Mouse (Mus musculus): ENCODE measurements around the gene Ctse.
"Not testable (repeated sequence)": the region's sequence is repeated elsewhere in the genome, so short reads cannot be mapped to it uniquely, and the experiment has no call there.

Gene Ctse

DNA sequence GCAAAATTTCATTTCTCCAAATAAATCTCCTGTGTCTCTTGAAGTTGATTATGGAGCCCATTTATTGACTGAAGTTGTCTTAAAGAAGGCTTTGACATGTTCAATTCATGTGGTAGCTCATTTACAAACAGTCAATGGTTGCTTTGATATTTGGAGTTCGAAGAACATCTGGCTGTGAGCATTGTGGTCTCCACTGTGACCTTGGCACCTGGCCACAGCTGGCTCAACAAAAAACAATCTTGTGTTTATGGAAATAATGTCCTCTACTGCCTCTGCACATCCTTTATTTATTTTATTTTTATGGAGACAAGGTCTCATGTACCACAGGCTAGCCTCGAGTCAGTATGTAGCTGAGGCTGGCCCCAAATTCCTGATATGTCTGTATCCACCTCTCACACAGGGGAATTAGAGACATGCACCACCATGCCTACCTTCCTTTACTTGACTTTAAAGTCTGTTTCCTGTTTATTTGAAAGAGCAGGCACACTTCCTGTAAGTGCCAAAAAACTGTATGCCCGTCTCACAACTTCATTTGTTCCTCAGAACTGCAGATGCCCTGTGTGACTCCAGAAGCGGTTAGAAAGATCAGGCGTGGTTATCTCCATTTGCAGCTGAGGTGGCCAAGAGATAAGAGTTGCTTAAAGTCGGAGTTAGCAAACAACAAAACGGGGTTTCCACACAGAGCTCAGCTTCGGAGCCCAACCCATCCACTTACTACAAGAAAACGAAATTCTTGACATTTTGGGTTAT, at the start of gene Ctse:
Gene Ctse (plus strand): TSS at position 516 of the 750 bp plus-strand sequence.
- no peak for DNase-seq (ENCODE audit: extremely low spot score)

- no peak for DNase-seq (ENCODE audit: extremely low spot score)
Measured at GRCm38 (mm10) chr1:131598905-131599304, 39.2 kb upstream of the Ctse start, which contains the start of gene Avpr1b. Gene Avpr1b, plus strand, starts transcription at chr1:131599239.

- no peak for DNase-seq (ENCODE audit: extremely low spot score)
Measured at GRCm38 (mm10) chr1:131600314-131600713, 37.8 kb upstream of the Ctse start.

GRCm38 (mm10) chr1:131606719-131607118, 31.4 kb upstream of the Ctse start:
- DNase-seq (ENCODE audit: extremely low spot score) = no peak

- DNase-seq (ENCODE audit: extremely low spot score) = no peak
Measured at GRCm38 (mm10) chr1:131612556-131613155, 25.4 kb upstream of the Ctse start.

DNA sequence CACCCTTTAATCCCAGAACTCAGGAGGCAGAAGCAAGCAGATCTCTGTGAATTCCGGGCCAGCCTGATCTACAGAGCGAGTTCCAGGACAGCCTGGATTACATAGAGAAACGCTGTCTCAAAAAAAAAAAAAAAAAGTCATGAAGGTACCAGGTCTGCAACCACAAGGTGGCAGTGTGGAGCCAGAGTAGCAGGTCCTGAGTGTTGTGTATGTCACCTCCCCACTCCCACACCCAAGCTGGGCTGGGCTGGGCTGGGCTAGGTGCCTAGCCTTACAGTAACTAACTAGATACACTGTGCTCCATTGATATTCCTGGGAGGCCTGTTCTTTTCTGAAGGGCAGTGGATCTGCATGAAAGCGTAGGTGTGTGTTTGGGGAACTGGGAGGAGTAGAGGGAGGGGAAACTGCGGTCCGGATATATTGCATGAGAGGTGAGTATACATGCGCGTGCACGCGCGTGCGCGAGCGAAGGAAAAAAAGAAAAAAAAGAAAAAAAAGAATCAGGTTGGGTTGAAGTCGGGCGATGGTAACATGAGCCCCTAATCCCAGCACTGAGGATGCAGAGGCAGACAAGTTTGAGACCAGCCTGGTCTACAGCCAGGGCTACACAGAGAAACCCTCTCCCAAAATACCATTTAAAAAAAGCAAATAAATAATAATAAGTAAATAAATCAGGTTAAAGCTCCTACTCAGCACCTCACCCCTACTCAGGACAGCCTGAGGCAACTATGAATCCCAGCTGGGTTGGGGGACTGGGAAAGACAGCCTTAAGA, 24.6 kb upstream of the Ctse start:
- peak; percentile 51 for DNase-seq (ENCODE audit: extremely low spot score)

DNA sequence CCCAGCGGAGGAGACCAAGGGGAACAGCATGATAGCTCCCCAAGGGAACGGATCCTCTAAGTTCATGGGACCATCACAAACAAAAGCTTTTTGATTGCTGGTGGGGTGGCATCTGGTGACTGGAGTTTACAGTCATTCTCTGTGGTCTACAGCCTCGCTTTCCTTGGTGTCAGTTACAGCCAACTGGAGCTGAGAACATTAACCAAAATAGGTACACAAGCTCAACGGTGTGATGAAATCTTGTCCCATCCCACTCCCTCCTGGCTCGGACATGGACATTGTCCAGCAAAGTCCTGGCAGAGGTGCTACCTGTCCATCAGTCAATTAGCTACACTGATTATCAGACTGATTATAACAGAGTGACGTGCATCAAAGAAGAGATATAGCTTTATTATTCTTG, 23.5 kb upstream of the Ctse start:
- no peak for DNase-seq (ENCODE audit: extremely low spot score)

DNA sequence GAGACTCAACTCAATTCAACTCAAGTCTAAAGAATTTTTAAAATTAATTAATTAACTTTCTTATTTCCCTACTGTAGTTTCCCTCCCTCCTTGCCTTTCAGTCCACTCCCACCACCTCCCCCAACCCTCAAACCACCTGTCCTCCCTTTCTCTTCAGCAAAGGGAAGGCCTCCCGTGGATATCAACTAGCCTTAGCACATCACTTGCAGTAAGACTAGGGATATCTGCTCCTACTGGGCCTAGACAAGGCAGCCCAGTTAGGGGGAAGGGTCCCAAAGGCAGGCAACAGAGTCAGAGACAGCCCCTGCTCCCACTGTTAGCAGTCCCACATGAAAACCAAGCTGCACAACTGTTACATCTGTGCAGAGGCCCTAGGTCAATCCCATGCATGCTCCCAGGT, 22.0 kb upstream of the Ctse start:
- no peak for DNase-seq (ENCODE audit: extremely low spot score)

- DNase-seq (ENCODE audit: extremely low spot score) = no peak
Measured at GRCm38 (mm10) chr1:131616546-131617220, 21.4 kb upstream of the Ctse start.

- DNase-seq (ENCODE audit: extremely low spot score) = no peak
Measured at GRCm38 (mm10) chr1:131618576-131618975, 19.5 kb upstream of the Ctse start.

GRCm38 (mm10) chr1:131619348-131619747, 18.8 kb upstream of the Ctse start:
- DNase-seq (ENCODE audit: extremely low spot score) = no peak

GRCm38 (mm10) chr1:131623644-131624043, 14.5 kb upstream of the Ctse start:
- DNase-seq (ENCODE audit: extremely low spot score) = no peak

DNA sequence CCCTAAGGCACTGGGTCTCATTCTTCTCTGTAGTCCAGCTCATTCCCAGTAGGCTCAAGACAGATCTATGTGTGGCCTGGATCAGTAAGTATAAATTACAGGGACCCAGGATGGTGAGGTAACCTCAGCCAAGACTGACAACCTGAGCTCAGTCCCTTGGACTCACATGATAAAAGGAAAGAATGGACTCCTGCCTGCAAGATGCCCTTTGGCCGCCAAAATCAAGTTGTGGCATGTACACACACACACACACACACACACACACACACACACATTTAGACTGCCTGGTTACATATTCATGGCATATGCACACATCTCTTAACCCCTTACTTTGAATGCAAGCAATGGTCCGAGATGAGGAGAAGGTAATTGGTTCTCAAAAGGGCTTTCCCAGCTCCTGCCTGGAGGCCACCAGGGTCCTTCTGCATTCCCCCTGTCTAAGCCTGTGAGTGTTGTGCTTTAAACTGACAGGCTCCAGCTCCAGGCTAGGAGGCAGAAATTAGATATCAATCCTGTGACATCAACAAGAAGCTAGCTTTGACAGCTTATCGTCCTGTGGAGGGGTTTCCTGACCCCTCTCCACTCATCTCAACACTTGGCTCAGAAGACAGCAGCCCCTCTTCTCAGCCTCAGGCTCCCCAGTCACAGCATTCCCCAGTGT, 13.8 kb upstream of the Ctse start:
- no peak for DNase-seq (ENCODE audit: extremely low spot score)

DNA sequence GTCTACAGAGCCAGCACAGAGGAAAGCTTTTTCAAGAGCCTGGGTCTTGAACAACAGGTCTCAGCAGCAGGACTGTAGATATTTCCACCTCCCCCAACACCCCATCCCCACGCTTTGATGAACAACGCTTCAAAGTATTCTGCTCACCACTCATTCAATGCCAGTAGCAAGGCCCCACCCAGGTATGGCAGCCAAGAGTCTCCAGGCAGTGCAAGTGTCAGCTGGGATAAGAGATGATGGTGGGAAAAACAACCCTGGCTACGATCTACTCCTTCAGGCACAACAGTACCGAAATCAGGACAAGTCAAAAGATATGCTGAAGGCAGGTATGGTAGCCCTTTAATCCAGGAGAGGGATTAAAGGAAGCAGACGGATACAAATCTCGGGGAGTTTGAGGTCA, 11.9 kb upstream of the Ctse start:
- no peak for DNase-seq (ENCODE audit: extremely low spot score)

DNA sequence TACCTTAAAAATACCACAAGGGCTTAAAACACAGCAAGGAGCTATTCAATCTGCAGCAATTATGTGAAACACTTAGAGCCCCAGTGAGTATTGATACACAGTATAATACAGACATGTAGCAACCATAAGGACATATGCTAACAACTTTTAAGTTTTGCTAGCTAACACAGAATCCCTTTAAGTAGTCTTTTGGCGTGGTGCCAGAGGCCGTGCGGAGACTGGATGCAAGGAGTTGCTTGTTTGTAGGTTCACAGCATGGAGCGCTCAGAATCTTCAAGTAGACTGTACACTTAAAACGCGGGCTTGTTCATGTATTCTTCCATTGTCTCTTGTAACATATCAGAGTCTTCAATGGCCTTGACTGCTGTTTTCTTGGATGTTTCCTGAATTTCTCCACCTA, 5.9 kb upstream of the Ctse start:
- not testable (repeated sequence) for DNase-seq (ENCODE audit: extremely low spot score)

GRCm38 (mm10) chr1:131634495-131634894, 3.6 kb upstream of the Ctse start:
- DNase-seq (ENCODE audit: extremely low spot score) = no peak

- no peak for DNase-seq (ENCODE audit: extremely low spot score)
Measured at GRCm38 (mm10) chr1:131638541-131639421, 675 bp downstream of the Ctse start.

- DNase-seq (ENCODE audit: extremely low spot score) = no peak
Measured at GRCm38 (mm10) chr1:131640062-131640461, 2.0 kb downstream of the Ctse start.

GRCm38 (mm10) chr1:131641565-131641964, 3.5 kb downstream of the Ctse start:
- DNase-seq (ENCODE audit: extremely low spot score) = no peak

DNA sequence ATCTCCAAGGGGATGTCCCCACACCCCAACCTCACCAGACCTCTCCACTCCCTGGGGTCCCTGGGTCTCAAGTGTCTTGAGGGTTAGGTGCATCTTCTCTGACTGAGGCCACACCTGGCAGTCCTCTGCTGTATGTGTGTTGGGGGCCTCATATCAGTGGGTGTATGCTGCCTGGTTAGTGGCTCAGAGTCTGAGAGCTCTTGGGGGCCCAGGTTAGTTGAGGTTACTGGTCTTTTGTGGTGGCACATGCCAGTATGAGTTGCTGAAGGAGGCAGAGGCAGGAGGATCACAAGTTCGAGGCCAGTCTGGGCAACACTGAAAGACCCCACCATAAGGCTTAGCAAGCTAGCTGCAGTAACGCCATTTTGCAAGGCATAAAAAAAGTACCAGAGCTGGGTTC, 4.1 kb downstream of the Ctse start:
- no peak for DNase-seq (ENCODE audit: extremely low spot score)
